Mouse (Mus musculus) spleen, postnatal 14 days (tissue): ENCODE results near the gene Gm4952.
A peak's percentile ranks its signal among the peaks of the same experiment; 100 is the strongest.

Experiments
- DNase-seq, 2 experiments: peaks; one replicate each; pipeline ENCODE4 v3.0.0; 2021 to 2022; ENCODE audit warnings: low spot score in 2 of 2

The Gm4952 gene

DNA sequence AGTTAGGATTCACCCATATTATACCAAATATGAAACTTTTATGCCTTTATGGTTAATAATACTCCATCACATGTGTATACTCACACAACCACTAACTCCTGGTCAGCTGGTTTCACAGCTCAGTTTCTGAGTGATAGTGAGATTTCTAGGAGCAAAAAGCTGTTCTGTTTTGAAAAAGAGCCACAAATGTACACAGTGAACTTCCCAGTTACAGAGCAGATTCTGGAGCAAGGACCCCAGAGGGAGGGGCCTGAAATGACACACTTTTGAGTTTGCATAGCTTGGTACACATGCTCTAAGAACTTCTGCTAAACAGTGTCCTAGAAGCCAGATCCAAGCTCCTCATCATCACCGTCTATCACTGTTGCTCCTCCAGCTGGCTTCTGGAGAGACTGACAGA lies at the start of gene Gm4952:
Gene Gm4952, plus strand, starts transcription at position 301 of the 400 bp plus-strand sequence.
- DNase-seq = no peak

DNA sequence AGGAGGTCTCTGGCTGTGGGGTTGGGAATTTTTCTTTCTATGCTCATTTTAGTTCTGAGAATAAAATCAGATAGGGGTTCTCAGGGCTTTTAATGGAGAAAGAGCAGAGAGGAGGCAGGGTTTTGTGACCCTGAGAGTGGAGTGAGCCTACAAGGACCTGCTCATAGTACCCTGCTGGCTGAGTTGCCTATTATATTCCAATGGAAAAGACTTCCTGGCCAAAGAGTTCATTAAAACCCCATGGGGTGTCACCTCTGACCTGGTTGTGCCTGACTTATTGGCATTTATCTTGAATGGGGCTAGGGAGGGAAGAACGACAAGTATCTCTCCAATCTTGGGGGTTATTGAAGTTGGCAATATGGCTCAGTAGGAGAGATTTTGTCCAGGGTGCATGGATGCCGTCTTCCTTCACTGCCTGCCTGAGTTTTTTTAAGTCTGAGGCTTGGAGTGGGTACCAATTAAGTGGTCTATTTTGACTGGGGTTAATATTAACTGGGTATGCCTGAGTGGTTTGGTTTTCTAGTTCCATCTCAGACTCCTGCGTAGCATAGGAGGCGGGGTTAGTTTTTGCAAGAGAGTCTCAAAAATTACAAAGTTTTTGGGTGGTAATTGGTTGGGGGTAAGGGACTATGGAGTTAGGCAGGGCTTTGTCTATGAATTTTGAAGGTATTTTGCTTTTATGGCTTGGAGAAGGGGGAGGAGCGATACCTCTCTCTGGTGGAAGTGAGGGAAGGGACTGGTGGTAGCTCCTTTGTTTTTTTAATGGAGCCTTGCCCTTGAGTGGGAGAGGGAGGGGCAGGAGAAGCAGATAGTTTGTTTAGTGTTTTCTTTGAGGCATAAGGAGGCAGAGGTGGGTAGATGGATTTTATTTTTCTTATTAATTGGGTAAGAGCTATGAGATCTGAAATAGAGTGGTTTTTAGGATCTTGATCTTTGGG lies 49.5 kb upstream of the Gm4952 start:
- DNase-seq = no peak

GRCm38 (mm10) chr19:12556293-12556692 lies 43.5 kb upstream of the Gm4952 start:
- no peak for DNase-seq

- DNase-seq = no peak
These were observed 41.6 kb upstream of the Gm4952 start for GRCm38 (mm10) chr19:12558219-12558618.

GRCm38 (mm10) chr19:12564197-12564596 lies 35.6 kb upstream of the Gm4952 start:
- no peak for DNase-seq

DNA sequence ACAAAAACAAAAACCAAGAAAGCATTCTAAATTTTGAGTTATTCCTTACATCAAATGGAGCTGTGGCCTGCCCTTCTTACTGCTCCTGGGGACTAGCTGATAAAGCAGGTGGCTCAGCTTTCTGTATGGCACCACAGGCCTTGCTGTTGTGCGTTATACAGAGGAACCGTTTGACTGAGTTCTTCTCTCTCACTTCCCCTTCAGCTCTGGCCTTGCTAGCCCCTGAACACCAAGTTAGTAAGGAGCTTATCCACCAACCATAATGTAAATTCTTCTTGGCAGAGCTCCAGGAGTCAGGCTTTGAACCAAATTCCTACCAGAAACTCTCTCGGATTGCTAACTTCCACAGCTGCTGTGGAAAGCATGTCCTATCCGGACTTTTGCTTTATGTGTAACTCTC lies 32.8 kb upstream of the Gm4952 start:
- peak in 1 of 2 experiments; percentile 14 for DNase-seq

DNA sequence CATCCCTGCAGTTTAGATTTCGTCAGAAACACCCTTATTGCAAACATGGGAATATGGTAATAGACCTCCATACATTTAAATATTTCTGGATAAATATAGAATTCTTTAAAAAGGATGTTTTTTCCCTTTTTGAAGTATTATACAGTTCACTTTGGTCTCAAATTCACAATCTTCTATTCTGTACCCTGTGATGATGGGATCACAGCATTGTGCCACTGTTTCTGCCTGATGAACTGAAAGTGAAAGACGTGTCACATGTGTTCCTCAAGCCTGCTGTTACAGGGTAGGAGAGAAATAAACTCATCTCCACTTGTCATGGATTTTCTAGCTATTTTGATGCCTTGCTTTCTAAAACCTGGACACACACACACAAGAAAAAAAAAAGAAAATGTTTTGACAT lies 28.9 kb upstream of the Gm4952 start:
- DNase-seq = no peak

DNA sequence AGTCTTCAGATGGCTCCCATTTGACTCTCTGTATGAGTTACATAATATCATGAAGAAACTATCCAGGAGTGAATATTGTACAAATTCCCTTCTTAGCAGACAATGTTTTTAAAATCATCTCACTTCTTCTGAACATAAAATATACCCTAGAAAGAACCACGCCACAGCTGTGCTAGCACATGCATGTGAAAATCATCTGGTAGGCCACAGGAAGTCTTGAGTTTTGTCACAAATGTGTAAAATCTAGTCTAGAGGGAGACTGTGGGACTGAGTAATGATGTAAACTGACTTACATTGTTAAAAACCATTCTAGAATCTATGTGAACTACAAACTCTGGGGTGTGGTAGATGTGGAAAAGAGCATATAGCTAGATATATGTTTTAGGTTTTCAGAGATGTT lies 28.1 kb upstream of the Gm4952 start:
- no peak for DNase-seq

- no peak for DNase-seq
These were observed 27.0 kb upstream of the Gm4952 start for GRCm38 (mm10) chr19:12572614-12573265.

DNA sequence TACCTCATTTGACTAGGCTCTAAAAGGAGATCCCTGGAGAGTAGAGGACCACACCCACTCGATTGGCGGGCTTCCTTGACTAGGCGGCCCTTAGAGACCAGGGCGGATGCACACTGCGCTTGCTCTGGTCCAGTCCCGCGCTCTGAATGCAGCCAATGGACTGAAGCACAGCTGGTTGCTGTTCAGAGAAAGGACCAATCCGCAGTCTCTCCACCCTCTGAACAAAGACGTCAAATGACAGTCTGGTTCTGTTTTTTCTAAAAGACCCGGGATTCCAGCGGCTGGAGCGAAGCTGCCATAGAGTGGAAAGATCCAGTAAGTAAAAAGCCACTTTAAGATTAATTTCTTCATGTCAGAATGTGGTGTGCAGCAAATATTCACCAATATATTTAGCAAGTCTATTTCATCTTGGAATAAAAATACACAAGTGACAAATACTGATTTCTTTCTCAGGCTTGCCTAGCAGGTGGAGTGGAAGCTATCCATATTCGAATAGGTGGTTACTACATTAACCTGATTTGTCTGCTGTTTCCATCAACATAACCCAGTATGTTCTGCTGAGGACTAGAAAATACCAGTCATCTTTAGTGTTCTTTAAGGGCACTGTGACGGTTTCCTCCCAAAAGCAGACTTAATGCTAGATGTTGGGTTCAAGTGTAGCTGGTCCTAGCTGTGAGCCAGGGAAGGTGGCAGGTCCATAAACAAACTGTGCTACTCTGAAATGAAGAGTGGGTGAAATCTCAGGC lies 26.3 kb upstream of the Gm4952 start:
- DNase-seq = peak; percentile 74 to 82

DNA sequence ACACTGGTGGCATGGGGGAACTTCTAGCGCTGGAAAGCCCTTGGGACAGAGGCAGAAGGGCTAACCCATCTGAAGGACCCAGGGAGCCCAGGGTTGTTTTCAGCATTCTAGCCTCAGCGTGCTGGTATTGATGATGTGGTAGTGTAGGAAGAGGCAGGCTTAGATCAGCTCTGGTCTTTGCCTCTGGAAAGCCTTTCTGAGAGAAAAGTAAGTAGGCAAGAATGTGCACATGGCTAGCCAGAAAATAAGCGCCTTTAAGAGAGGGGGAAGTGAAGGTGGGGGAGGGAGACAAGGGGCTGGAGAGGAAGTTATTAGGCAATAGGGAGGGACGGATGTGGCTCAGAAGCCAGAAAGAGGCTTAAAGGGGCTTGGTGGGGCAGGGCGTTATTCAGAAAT lies 25.8 kb upstream of the Gm4952 start:
- peak in 1 of 2 experiments; percentile 28 for DNase-seq

DNA sequence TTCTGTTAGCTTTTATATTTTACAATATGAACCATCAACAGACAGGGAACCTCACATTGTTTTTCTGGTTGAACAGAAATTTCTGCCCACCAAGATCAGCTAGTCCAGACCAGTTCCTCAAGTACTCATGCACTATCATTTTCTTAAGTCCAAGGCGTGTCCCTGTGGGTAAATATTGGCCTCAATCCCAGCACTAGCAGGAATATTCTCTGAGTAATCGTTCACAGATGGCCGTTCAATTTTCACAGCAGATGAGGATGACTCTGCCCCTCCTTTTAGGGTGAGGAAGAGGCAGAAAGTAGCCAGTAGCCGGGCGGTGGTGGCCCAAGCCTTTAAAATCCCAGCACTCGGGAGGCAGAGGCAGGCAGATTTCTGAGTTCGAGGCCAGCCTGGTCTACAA lies 24.7 kb upstream of the Gm4952 start:
- no peak for DNase-seq

DNA sequence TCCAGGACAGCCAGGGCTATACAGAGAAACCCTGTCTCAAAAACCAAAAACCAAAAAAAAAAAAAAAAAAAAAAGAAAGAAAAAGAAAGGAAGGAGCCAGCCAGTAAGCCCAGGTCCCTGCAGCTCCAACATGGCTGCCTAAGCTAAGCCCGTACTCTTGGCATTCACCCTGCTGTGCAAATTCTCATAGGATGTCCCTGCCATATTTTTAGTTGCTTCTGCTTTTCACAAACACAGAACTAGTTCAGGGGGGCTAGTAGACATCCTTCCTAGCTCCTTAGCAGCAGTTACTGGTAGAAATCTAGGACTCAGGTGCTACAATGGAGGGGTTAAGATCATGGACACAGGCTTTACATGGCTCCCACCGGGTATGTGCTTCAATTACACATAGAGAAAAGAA lies 24.3 kb upstream of the Gm4952 start:
- DNase-seq = no peak

- DNase-seq = no peak
These were observed 23.1 kb upstream of the Gm4952 start for GRCm38 (mm10) chr19:12576639-12577038.

DNA sequence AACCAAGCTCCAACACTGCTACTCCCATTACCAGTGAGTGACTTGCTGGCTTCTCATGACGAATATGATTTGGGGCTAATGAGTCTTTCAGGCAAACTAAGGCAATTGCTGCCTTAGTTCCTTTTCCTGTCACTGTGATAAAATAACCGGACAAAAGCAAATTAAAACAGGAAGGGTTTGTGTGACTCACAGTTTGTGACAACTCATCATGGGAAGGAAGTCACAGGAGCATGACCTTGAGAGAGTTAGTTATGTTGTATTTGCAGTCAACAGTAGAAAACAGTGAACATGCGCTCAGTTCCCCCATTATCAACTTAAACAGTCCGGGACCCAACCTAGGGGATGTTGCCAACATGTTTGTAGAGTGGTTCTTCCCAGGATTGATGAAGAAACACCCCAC lies 14.5 kb upstream of the Gm4952 start:
- no peak for DNase-seq

DNA sequence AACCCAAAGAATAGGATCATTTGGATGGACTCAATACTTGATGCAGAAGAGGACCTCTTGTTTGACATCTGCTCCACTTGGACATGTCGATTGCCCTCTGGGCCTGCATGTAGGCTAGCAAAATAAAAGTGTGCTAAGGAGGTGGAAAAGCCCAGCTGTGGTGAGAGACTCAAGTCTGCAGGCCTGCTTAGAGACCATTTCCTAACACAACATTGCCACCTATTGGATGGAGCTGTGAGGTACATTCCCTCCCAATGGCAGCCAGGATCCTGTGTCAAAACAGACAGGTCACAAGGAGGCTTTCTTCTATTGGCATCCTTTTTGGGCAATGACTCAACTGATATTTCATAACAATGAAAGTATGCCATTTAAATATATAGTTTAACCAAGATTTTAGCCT lies 7.9 kb upstream of the Gm4952 start:
- peak; percentile 27 to 55 for DNase-seq

DNA sequence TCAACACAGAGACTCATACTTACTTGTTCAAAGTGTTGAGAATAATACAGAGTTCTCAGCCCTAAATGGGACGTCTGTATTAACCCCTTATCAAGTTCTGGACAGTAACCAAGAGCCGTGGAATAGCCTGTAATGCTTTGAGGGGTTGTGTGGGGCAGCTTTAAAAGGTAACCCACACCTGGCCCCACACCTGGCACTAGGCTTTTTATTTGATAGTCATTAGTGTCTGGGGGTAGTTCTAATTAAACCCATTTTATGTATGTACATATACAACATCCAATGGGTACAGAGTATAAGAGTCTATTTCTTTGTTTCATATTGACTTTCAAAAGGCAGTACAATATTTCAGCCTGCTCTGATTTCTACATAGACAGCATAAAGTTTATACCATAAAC lies 4.6 kb upstream of the Gm4952 start:
- no peak for DNase-seq

DNA sequence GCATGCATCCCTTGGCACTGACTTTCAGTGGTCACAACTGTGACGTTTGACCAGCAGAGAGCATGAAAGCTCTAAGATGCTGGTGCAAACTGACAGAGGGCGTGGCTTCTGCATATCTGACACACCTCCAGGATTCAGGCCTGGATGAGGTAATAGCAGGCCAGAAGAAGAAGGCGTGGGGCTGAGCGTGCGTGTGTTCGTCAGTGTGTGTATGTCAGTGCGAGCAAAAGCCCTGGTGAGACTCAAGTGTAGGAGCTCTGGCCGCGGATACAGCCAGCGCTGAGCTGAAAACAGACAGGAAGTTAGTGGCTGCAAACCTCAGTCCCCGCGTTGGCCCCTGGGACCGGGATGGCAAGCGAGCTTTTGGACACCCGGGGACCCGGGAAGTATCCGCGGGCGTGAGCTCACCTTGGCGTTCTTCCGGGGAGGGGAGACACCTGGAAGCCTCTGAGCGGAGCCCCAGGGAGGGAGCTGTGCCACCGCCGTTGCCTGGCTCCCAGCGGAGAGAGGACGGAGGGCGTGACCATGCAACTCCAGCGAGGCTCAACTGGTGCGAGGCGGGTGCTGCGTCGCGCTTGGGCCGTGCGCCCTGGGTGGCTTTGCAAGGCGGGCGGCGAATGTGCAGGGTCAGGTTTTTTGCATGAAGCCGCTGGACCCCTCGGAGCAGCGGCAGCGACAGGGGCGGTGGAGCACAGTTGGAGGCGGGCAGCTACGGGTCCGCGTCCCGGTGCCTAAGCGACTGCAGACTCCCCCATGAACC lies 4.1 kb upstream of the Gm4952 start:
- peak in 1 of 2 experiments; percentile 18 for DNase-seq

GRCm38 (mm10) chr19:12596290-12597072 lies 3.3 kb upstream of the Gm4952 start:
- no peak for DNase-seq

GRCm38 (mm10) chr19:12597073-12597405 lies 2.7 kb upstream of the Gm4952 start:
- no peak for DNase-seq

DNA sequence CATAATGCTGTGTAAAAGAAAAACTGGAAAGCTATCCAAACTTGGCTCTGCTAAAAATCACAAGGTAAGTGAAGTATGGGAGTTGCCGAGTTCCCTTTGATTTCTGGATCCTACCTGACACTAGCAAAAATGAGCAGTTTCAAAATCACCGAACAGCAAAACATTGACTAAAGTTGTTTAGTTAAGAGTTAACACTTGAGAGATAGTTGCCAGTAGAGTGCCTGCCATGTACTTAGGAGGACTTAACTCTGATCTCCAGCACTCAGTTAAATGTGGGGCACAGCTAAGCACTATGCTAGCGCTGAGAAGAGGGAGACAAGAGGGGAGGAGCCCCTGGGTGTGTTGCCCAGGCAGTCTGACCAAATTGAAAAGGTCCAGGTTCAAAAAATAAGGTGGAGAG lies 1.1 kb upstream of the Gm4952 start:
- DNase-seq = no peak
